Mouse (Mus musculus) MEL (cell line): ENCODE measurements around the gene Ppard. TPM values are rescaled to one million over a fixed set of nuclear protein-coding genes. Genes with fewer than 3 reads are reported as not detected.
"Not testable (repeated sequence)": the region's sequence is repeated elsewhere in the genome, so short reads cannot be mapped to it uniquely, and the experiment has no call there.

Experiments
- DNase-seq: peaks from one replicate; pipeline ENCODE4 v3.0.0; 2011; ENCODE audit warnings: low read depth, low spot score
- H3K27ac ChIP-seq: 2 replicates; pipeline ENCODE4 v1.5.1; 2012; ENCODE audit warnings: low read depth, mild to moderate bottlenecking, control low read depth, low read length, moderate library complexity; ENCODE audit not compliant: control insufficient read depth
- H3K27me3 ChIP-seq, 2 experiments: fragments of 150-350 bp in 1 of 2; sonication (generic) in 1 of 2; 2 replicates each; pipeline ENCODE4 v1.6.1; 2012; ENCODE audit warnings: low read length in 2 of 2, mild to moderate bottlenecking in 2 of 2, improper control_type of control experiment in 1 of 2, moderate library complexity in 1 of 2; ENCODE audit not compliant: insufficient read depth in 2 of 2, control insufficient read depth in 1 of 2
- H3K36me3 ChIP-seq, 2 experiments: 2 replicates each; pipeline ENCODE4 v1.6.1; 2012 to 2014; ENCODE audit warnings: low read length in 2 of 2, improper control_type of control experiment in 1 of 2, inconsistent platforms in 1 of 2, mild to moderate bottlenecking in 1 of 2; ENCODE audit not compliant: insufficient read depth in 2 of 2, control insufficient read depth in 1 of 2
- H3K4me1 ChIP-seq, 2 experiments: fragments of 150-350 bp in 1 of 2; sonication (generic) in 1 of 2; 2 replicates each; pipeline ENCODE4 v1.6.1; 2012; ENCODE audit warnings: low read length in 2 of 2, improper control_type of control experiment in 1 of 2, mild to moderate bottlenecking in 1 of 2; ENCODE audit not compliant: insufficient read depth in 2 of 2, control insufficient read depth in 1 of 2
- H3K4me3 ChIP-seq, 2 experiments: fragments of 150-350 bp in 1 of 2; sonication (generic) in 1 of 2; 2 replicates each; pipeline ENCODE4 v1.5.1; 2012; ENCODE audit warnings: low read depth in 2 of 2, low read length in 2 of 2, mild to moderate bottlenecking in 2 of 2, moderate library complexity in 2 of 2, control low read depth in 1 of 2, improper control_type of control experiment in 1 of 2; ENCODE audit not compliant: control insufficient read depth in 1 of 2, insufficient read depth in 1 of 2
- H3K79me2 ChIP-seq: 2 replicates; pipeline ENCODE4 v1.6.1; 2012; ENCODE audit warnings: mild to moderate bottlenecking, low read length, moderate library complexity; ENCODE audit not compliant: control insufficient read depth, poor library complexity, insufficient read depth
- H3K9ac ChIP-seq: 2 replicates; pipeline ENCODE4 v1.6.1; 2012; ENCODE audit warnings: low read depth, mild to moderate bottlenecking, control low read depth, low read length, moderate library complexity; ENCODE audit not compliant: control insufficient read depth, poor library complexity, severe bottlenecking
- H3K9me3 ChIP-seq: fragments of 150-350 bp; sonication (generic); replicated peaks from 2 replicates; pipeline ENCODE4 v1.6.1; 2012; ENCODE audit warnings: mild to moderate bottlenecking, low read length, improper control_type of control experiment, moderate library complexity; ENCODE audit not compliant: insufficient read depth
- BHLHE40 ChIP-seq: IDR thresholded peaks from 2 replicates; pipeline ENCODE4 v1.6.1; 2012; ENCODE audit warnings: low read depth, mild to moderate bottlenecking, inconsistent platforms, low read length, improper control_type of control experiment, borderline replicate concordance
- CHD1 ChIP-seq: IDR thresholded peaks from 2 replicates; pipeline ENCODE4 v1.6.1; 2012; ENCODE audit warnings: low read depth, mild to moderate bottlenecking, inconsistent platforms, low read length, improper control_type of control experiment
- CTCF ChIP-seq, 3 experiments: IDR thresholded peaks in 2 of 3; conservative IDR thresholded peaks in 1 of 3; 2 replicates each; pipeline ENCODE4 v1.5.1; 2011 to 2012; ENCODE audit warnings: low read length in 3 of 3, low read depth in 2 of 3, mild to moderate bottlenecking in 2 of 3, improper control_type of control experiment in 1 of 3, inconsistent platforms in 1 of 3, mixed read lengths in 1 of 3, moderate library complexity in 1 of 3; ENCODE audit not compliant: control insufficient read depth in 1 of 3, insufficient read depth in 1 of 3, poor library complexity in 1 of 3, severe bottlenecking in 1 of 3
- ETS1 ChIP-seq: IDR thresholded peaks from 2 replicates; pipeline ENCODE4 v1.6.1; 2012; ENCODE audit warnings: low read depth, mild to moderate bottlenecking, inconsistent platforms, low read length, improper control_type of control experiment, moderate library complexity
- GABPA ChIP-seq: IDR thresholded peaks from 2 replicates; pipeline ENCODE4 v1.6.1; 2012; ENCODE audit warnings: low read depth, mild to moderate bottlenecking, inconsistent platforms, low read length, improper control_type of control experiment, moderate library complexity
- MAFK ChIP-seq: IDR thresholded peaks from 2 replicates; pipeline ENCODE4 v1.6.1; 2011; ENCODE audit warnings: low read depth, mild to moderate bottlenecking, low read length, improper control_type of control experiment, borderline replicate concordance
- MEF2A ChIP-seq: IDR thresholded peaks from 2 replicates; pipeline ENCODE4 v1.6.1; 2014; ENCODE audit warnings: low read depth, mild to moderate bottlenecking, inconsistent platforms, low read length, improper control_type of control experiment; ENCODE audit not compliant: poor library complexity, insufficient replicate concordance, severe bottlenecking; ENCODE audit errors: extremely low read depth
- MYB ChIP-seq: IDR thresholded peaks from 2 replicates; pipeline ENCODE4 v1.6.1; 2011; ENCODE audit warnings: mild to moderate bottlenecking, low read depth, low read length, improper control_type of control experiment
- NELFE ChIP-seq: IDR thresholded peaks from 2 replicates; pipeline ENCODE4 v1.6.1; 2011; ENCODE audit warnings: low read depth, low read length, improper control_type of control experiment
- POLR2A ChIP-seq, 2 experiments: IDR thresholded peaks; 2 replicates each; pipeline ENCODE4 v1.6.1; 2011 to 2012; ENCODE audit warnings: low read length in 2 of 2, mild to moderate bottlenecking in 2 of 2, control low read depth in 1 of 2, improper control_type of control experiment in 1 of 2, low read depth in 1 of 2, moderate library complexity in 1 of 2; ENCODE audit not compliant: control insufficient read depth in 1 of 2, insufficient read depth in 1 of 2, poor library complexity in 1 of 2
- POLR2AphosphoS5 ChIP-seq: IDR thresholded peaks from 2 replicates; pipeline ENCODE4 v1.6.1; 2012; ENCODE audit warnings: low read depth, borderline replicate concordance, mild to moderate bottlenecking, inconsistent platforms, low read length, moderate library complexity, mixed read lengths
- RAD21 ChIP-seq: IDR thresholded peaks from 2 replicates; pipeline ENCODE4 v1.6.1; 2011; ENCODE audit warnings: mild to moderate bottlenecking, low read depth, low read length, improper control_type of control experiment
- RCOR1 ChIP-seq: IDR thresholded peaks from 2 replicates; pipeline ENCODE4 v1.6.1; 2012; ENCODE audit warnings: low read depth, mild to moderate bottlenecking, inconsistent platforms, low read length, improper control_type of control experiment
- SIN3A ChIP-seq: IDR thresholded peaks from 2 replicates; pipeline ENCODE4 v1.6.1; 2012; ENCODE audit warnings: low read length, improper control_type of control experiment, inconsistent platforms
- SMC3 ChIP-seq: IDR thresholded peaks from 2 replicates; pipeline ENCODE4 v1.6.1; 2011; ENCODE audit warnings: low read depth, low read length, improper control_type of control experiment
- TAL1 ChIP-seq: IDR thresholded peaks from 2 replicates; pipeline ENCODE4 v1.6.1; 2012; ENCODE audit warnings: mild to moderate bottlenecking, inconsistent platforms, low read length, moderate library complexity, mixed read lengths
- TBP ChIP-seq: IDR thresholded peaks from 2 replicates; pipeline ENCODE4 v1.8.0; 2011; ENCODE audit warnings: low read depth, low read length, improper control_type of control experiment
- TCF12 ChIP-seq: IDR thresholded peaks from 2 replicates; pipeline ENCODE4 v1.6.1; 2014; ENCODE audit warnings: low read depth, mild to moderate bottlenecking, inconsistent platforms, low read length, improper control_type of control experiment, moderate library complexity
- UBTF ChIP-seq: IDR thresholded peaks from 2 replicates; pipeline ENCODE4 v1.6.1; 2012; ENCODE audit warnings: low read depth, mild to moderate bottlenecking, inconsistent platforms, low read length, improper control_type of control experiment, moderate library complexity, borderline replicate concordance; ENCODE audit not compliant: insufficient read depth
- ZMIZ1 ChIP-seq: IDR thresholded peaks from 2 replicates; pipeline ENCODE4 v1.6.1; 2012; ENCODE audit warnings: low read depth, mild to moderate bottlenecking, inconsistent platforms, low read length, improper control_type of control experiment, moderate library complexity
- polyA plus RNA-seq, 2 experiments: library from polyadenylated mRNA; stranded (reverse) in 1 of 2; unstranded in 1 of 2; fragments of >175 nt in 1 of 2; fragments of >200 nt in 1 of 2; gene quantifications; 2 replicates each; pipeline versions ENCODE4 v1.2.1 to v1.2.4; 2012; ENCODE audit warnings: low replicate concordance in 2 of 2, low read depth in 1 of 2; ENCODE audit not compliant: insufficient read length in 2 of 2, insufficient read depth in 1 of 2, missing spikeins in 1 of 2
- total RNA-seq: library from RNA; depleted of rRNA; stranded (reverse); fragments of 300-350 nt; gene quantifications from 2 replicates; pipeline ENCODE4 v1.2.3, GENCODE M21; 2012

The Ppard gene
- total and polyA plus RNA-seq, 3 experiments: 3.5 to 12.7 TPM; not detected in 1

- DNase-seq: no peak
- Histone ChIP-seq H3K79me2 (peaks cover 7% of the 10 kb centered on the region), H3K4me1 (peaks cover 0 to 8% of the 10 kb centered on the region in 2 experiments; a peak in 1 of 4 replicates), H3K36me3 (peaks cover 0 to 12% of the 10 kb centered on the region in 2 experiments; a peak in 2 of 4 replicates), H3K4me3 (no peak overlapping the region), H3K9me3 (no peaks in the 10 kb centered on the region), H3K27me3 (no peaks in the 10 kb centered on the region), H3K9ac (no peak overlapping the region), H3K27ac (no peak overlapping the region)
- TF ChIP-seq POLR2AphosphoS5 (no peak), GABPA (no peak), TAL1 (no peak), BHLHE40 (no peak), UBTF (no peak), TBP (no peak), MEF2A (no peak), MAFK (no peak), CHD1 (no peak), ETS1 (no peak), ZMIZ1 (no peak), TCF12 (no peak), POLR2A (IDR thresholded peaks at IDR 0.05; ENCODE audit: control insufficient read depth in 1 of 2, insufficient read depth in 1 of 2, low read depth in 1 of 2, low read length in 2 of 2, poor library complexity in 1 of 2) (no peak), MYB (no peak), RCOR1 (no peak), SIN3A (no peak), RAD21 (no peak), NELFE (no peak)
Observed at GRCm38 (mm10) chr17:28323786-28324185, 91.3 kb downstream of the Ppard start.

GRCm38 (mm10) chr17:28324416-28324815, 91.9 kb downstream of the Ppard start:
- H3K79me2 ChIP-seq: peaks cover 14% of the 10 kb centered on the region
- peak; percentile 67 for DNase-seq
- H3K27me3 ChIP-seq, H3K4me1 ChIP-seq, H3K36me3 ChIP-seq, H3K9me3 ChIP-seq, H3K9ac ChIP-seq, H3K27ac ChIP-seq, H3K4me3 ChIP-seq: not testable (repeated sequence)
- TF ChIP-seq SMC3 (peak; percentile 25; the same call in 1 of the 2 replicates), RAD21 (peak; percentile 17; the same call in 1 of the 2 replicates), CTCF (IDR thresholded peaks at IDR 0.05 in 2 of 3, conservative IDR thresholded peaks at IDR 0.05 in 1 of 3; ENCODE audit: control insufficient read depth in 1 of 3, insufficient read depth in 1 of 3, low read depth in 2 of 3, low read length in 3 of 3, poor library complexity in 1 of 3, severe bottlenecking in 1 of 3) (peak; percentile 39 to 47 (median 44); a peak in 5 of 6 replicates)
